Comparison of ENCODE assay signal across 28 mouse cellular contexts in the genomic region with DNA sequence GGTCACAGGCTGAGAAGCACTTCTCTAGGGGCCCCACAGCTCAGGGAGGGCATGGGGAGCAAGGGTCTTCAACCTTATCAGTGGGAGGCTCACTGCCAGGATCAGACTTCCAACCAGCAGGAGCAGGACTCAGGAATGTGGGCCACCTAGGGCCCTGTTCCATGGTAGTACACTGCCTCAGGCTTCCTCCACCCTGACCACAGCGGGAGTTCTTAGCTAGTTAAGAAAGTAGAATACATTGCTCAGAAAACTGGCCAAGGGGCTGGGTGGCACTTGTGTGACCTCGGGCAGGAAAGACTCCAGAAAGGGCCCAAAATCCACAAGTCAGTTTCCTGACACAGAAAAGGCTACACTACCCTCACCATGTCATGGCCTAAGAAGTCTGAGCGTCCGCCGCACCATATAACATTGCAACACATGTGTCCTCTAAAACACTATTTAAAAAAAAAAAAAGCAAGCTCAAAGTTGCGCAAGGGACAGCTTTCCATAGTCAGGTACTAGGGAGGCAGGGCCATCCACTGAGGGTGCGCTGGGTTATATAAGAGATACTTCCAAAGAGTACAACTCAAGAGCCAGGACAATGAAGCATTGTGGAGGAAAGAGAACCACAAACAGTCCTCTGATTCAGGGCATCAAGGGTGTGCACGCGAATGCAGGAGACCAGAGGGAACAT. TPM values are rescaled to one million over a fixed set of nuclear protein-coding genes. Genes with fewer than 3 reads are reported as not detected.
A peak's percentile ranks its signal among the peaks of the same experiment; 100 is the strongest.
DNase-seq lines count a peak whose midpoint lies in the region; ATAC-seq lines count a peak whose summit lies in the region.
"Had no signal": no experiment of that assay in that cellular context is flagged by ENCODE, and none has a peak within 500 bp of the region (broad histone marks: within the 10 kb centered on the region; RNA-seq: fewer than 3 reads in every experiment).

No protein-coding gene starts in this region.

- H3K9ac ChIP-seq in intestine, embryonic 16.5 days (ENCODE audit: low read depth, low read length): peak overlapping the region; percentile 15; the same call in 1 of the 2 replicates
- no peak overlapping the region for H3K9ac ChIP-seq in intestine, embryonic 15.5 days
- H3K9ac ChIP-seq: embryonic facial prominence, embryonic 15.5 days; heart, embryonic 15.5 days; hindbrain, embryonic 14.5 days; liver, embryonic 13.5 days; midbrain, embryonic 12.5 days; neural tube, embryonic 15.5 days had no signal

- peak overlapping the region; percentile 0; the same call in 1 of the 2 replicates for H3K27ac ChIP-seq in intestine, embryonic 16.5 days (ENCODE audit: low read length)
- H3K27ac ChIP-seq in intestine, embryonic 15.5 days: no peak overlapping the region
- H3K27ac ChIP-seq: embryonic facial prominence, embryonic 15.5 days; heart, embryonic 15.5 days; hindbrain, embryonic 14.5 days; limb, embryonic 10.5 days; liver, embryonic 13.5 days; macrophage; midbrain, embryonic 12.5 days; neural tube, embryonic 15.5 days; stomach, postnatal 0 days had no signal

- peaks cover 49% of the 10 kb centered on the region for H3K36me3 ChIP-seq in intestine, embryonic 16.5 days (ENCODE audit: control insufficient read depth, insufficient read depth, low read length)
- H3K36me3 ChIP-seq in intestine, embryonic 15.5 days: peaks cover 64% of the 10 kb centered on the region

- ATAC-seq in intestine, embryonic 16.5 days: peak; percentile 19; the same call in 1 of the 2 replicates
- ATAC-seq in intestine, embryonic 15.5 days: no peak
- ATAC-seq: forebrain, embryonic 16.5 days; inflammation-experienced regulatory T-cells, adult 6 months had no signal

- H3K4me3 ChIP-seq in intestine, embryonic 16.5 days (ENCODE audit: low read length): no peak overlapping the region
- H3K4me3 ChIP-seq in intestine, embryonic 15.5 days (replicated peaks): no peak overlapping the region
- H3K4me3 ChIP-seq: embryonic facial prominence, embryonic 15.5 days; heart, embryonic 15.5 days; limb, embryonic 10.5 days; liver, embryonic 13.5 days; midbrain, embryonic 12.5 days; neural tube, embryonic 15.5 days had no signal

- 80% methylated on average over 9 of the region's 9 CpGs for WGBS in intestine, embryonic 16.5 days
- WGBS in intestine, embryonic 15.5 days: 84% methylated on average over 9 of the region's 9 CpGs

- H3K27me3 ChIP-seq in intestine, embryonic 16.5 days (replicated peaks; ENCODE audit: control insufficient read depth, insufficient read depth, low read length): no peaks in the 10 kb centered on the region
- H3K27me3 ChIP-seq in intestine, embryonic 15.5 days (replicated peaks): no peaks in the 10 kb centered on the region
- H3K27me3 ChIP-seq: CH12.LX; embryonic facial prominence, embryonic 15.5 days; heart, embryonic 15.5 days; liver, embryonic 13.5 days; midbrain, embryonic 12.5 days; neural tube, embryonic 15.5 days had no signal

- no peaks in the 10 kb centered on the region for H3K9me3 ChIP-seq in intestine, embryonic 16.5 days (ENCODE audit: control insufficient read depth, low read length)
- no peaks in the 10 kb centered on the region for H3K9me3 ChIP-seq in intestine, embryonic 15.5 days
- H3K9me3 ChIP-seq: embryonic facial prominence, embryonic 15.5 days; heart, embryonic 15.5 days; limb, embryonic 10.5 days; liver, embryonic 13.5 days; midbrain, embryonic 12.5 days; neural tube, embryonic 15.5 days had no signal

- H3K4me1 ChIP-seq in intestine, embryonic 16.5 days (ENCODE audit: control insufficient read depth, insufficient read depth, low read length): peaks cover 11% of the 10 kb centered on the region
- H3K4me1 ChIP-seq in intestine, embryonic 15.5 days (replicated peaks): peaks cover 17% of the 10 kb centered on the region; the same call in 1 of the 2 replicates
- H3K4me1 ChIP-seq: midbrain, embryonic 12.5 days had no signal

- no peak overlapping the region for H3K4me2 ChIP-seq in intestine, embryonic 16.5 days (ENCODE audit: low read depth, low read length)
- no peak overlapping the region for H3K4me2 ChIP-seq in intestine, embryonic 15.5 days (replicated peaks)
- H3K4me2 ChIP-seq: embryonic facial prominence, embryonic 15.5 days; heart, embryonic 15.5 days; hindbrain, embryonic 14.5 days; liver, embryonic 13.5 days; midbrain, embryonic 12.5 days; neural tube, embryonic 15.5 days had no signal

- peak; percentile 54 for DNase-seq in lung, postnatal 25 days (ENCODE audit: low spot score)
- DNase-seq in lung, postnatal 14 days: no peak
- peak; percentile 56 for DNase-seq in R1 (ENCODE audit: low read depth, low spot score)
- DNase-seq in spleen, postnatal 36 days (ENCODE audit: low spot score in 2 of 2): no peak
- DNase-seq in thymus, postnatal 4 days: no peak
- DNase-seq: adrenal gland, postnatal 25 days; B cell, adult 2 months; cerebellum, adult 9-10 months; gastrocnemius, postnatal 10 days; heart, adult 18-20 months; heart, postnatal 4 days; kidney, postnatal 14 days; liver, embryonic 13.5 days; thymus, adult 2 months had no signal

RNA-seq across cellular contexts. Expression of a gene that starts 7.5 kb away (rescaled TPM):
- polyA plus RNA-seq in intestine, embryonic 16.5 days (2015; fragmentation: Nextera tagmentation; extraction: Ambion mirVana): 23.8 and 25.5 TPM in 2 replicates
- 27.7 and 29.6 TPM in 2 replicates for polyA plus RNA-seq in intestine, embryonic 15.5 days (2015; fragmentation: Nextera tagmentation; extraction: Ambion mirVana)

RNA-seq across cellular contexts. Expression of a gene that starts 18.6 kb away (rescaled TPM):
- not detected in 2 replicates for polyA plus RNA-seq in intestine, embryonic 16.5 days (2015; fragmentation: Nextera tagmentation; extraction: Ambion mirVana)
- polyA plus RNA-seq in intestine, embryonic 15.5 days (2015; fragmentation: Nextera tagmentation; extraction: Ambion mirVana): not detected in 2 replicates
- polyA plus RNA-seq: embryonic facial prominence, embryonic 15.5 days; forebrain, embryonic 16.5 days; heart, embryonic 15.5 days; hindbrain, embryonic 14.5 days; inflammation-experienced regulatory T-cells, adult 6 months; limb, embryonic 10.5 days; liver, embryonic 13.5 days; macrophage; midbrain, embryonic 12.5 days; neural tube, embryonic 15.5 days; small intestine, adult 2 months; stomach, postnatal 0 days had no signal

Comparison
In these comparisons a context has a peak if more than half of its experiments do, and no peak if none do; other contexts are left out.
1. DNase-seq: peak in lung, postnatal 25 days (single experiment) and R1 (single experiment); none in lung, postnatal 14 days (single experiment), spleen, postnatal 36 days (0 of 2) and thymus, postnatal 4 days (single experiment).